Mouse (Mus musculus): ENCODE results near the gene Myo1d.
"Not testable (repeated sequence)": the region's sequence is repeated elsewhere in the genome, so short reads cannot be mapped to it uniquely, and the experiment has no call there.

The Myo1d gene

GRCm38 (mm10) chr11:80482921-80483320, 296.9 kb downstream of the Myo1d start:
- in situ Hi-C loops (cut with MboI), result no loop called here

GRCm38 (mm10) chr11:80482347-80482746, 297.5 kb downstream of the Myo1d start:
- in situ Hi-C loops (cut with MboI), result no loop called here

- in situ Hi-C loops (cut with MboI), result no loop called here
These were observed 298.3 kb downstream of the Myo1d start for GRCm38 (mm10) chr11:80481409-80482050.

- in situ Hi-C loops (cut with MboI), result no loop called here
These were observed 299.6 kb downstream of the Myo1d start for GRCm38 (mm10) chr11:80479906-80480866.

GRCm38 (mm10) chr11:80479425-80479824, 300.4 kb downstream of the Myo1d start:
- in situ Hi-C loops (cut with MboI), result no loop called here

- in situ Hi-C loops (cut with MboI), result no loop called here
These were observed 301.0 kb downstream of the Myo1d start for GRCm38 (mm10) chr11:80478694-80479412.

- in situ Hi-C loops (cut with MboI), result no loop called here
These were observed 302.3 kb downstream of the Myo1d start for GRCm38 (mm10) chr11:80477341-80478199.

GRCm38 (mm10) chr11:80476222-80477189, 303.3 kb downstream of the Myo1d start, which contains the start of gene Cdk5r1:
Gene Cdk5r1 (plus strand): TSS chr11:80477023.
- in situ Hi-C loops (cut with MboI), result no loop called here

GRCm38 (mm10) chr11:80475544-80475943, 304.3 kb downstream of the Myo1d start:
- in situ Hi-C loops (cut with MboI), result no loop called here

GRCm38 (mm10) chr11:80474846-80475245, 305.0 kb downstream of the Myo1d start:
- in situ Hi-C loops (cut with MboI), result no loop called here

- in situ Hi-C loops (cut with MboI), result no loop called here
These were observed 305.6 kb downstream of the Myo1d start for GRCm38 (mm10) chr11:80474175-80474691.

GRCm38 (mm10) chr11:80471836-80472605, 307.8 kb downstream of the Myo1d start:
- in situ Hi-C loops (cut with MboI), result no loop called here

GRCm38 (mm10) chr11:80463605-80464130, 316.2 kb downstream of the Myo1d start:
- in situ Hi-C loops (cut with MboI), result not testable (repeated sequence)

GRCm38 (mm10) chr11:80453198-80453597, 326.6 kb downstream of the Myo1d start:
- in situ Hi-C loops (cut with MboI), result no loop called here

- in situ Hi-C loops (cut with MboI), result no loop called here
These were observed 327.6 kb downstream of the Myo1d start for GRCm38 (mm10) chr11:80452242-80452641.

GRCm38 (mm10) chr11:80449859-80450258, 330.0 kb downstream of the Myo1d start:
- in situ Hi-C loops (cut with MboI), result loop anchor here (25.0 kb wide), 1 partner anchor 337 kb away; the partner anchor contains the start of gene Myo1d

- in situ Hi-C loops (cut with MboI), result loop anchor here (25.0 kb wide), 1 partner anchor 340 kb away; the partner anchor contains the start of gene Myo1d
These were observed 332.9 kb downstream of the Myo1d start for GRCm38 (mm10) chr11:80446916-80447315.

Measured in mature B cell (primary cell).